Mouse (Mus musculus): Measurements from ENCODE around the gene Trim24.

Gene Trim24

GRCm38 (mm10) chr6:37863961-37864730, 6.5 kb upstream of the Trim24 start:
- in situ Hi-C loops (cut with MboI) = no loop called here

GRCm38 (mm10) chr6:37871137-37871851, 683 bp downstream of the Trim24 start:
- in situ Hi-C loops (cut with MboI) = no loop called here

GRCm38 (mm10) chr6:37872861-37873260, 2.2 kb downstream of the Trim24 start:
- in situ Hi-C loops (cut with MboI) = no loop called here

- in situ Hi-C loops (cut with MboI) = no loop called here
Measured at GRCm38 (mm10) chr6:37873731-37874130, 3.1 kb downstream of the Trim24 start.

GRCm38 (mm10) chr6:37878206-37878605, 7.6 kb downstream of the Trim24 start:
- in situ Hi-C loops (cut with MboI) = no loop called here

GRCm38 (mm10) chr6:37880586-37880985, 10.0 kb downstream of the Trim24 start:
- in situ Hi-C loops (cut with MboI) = no loop called here

- in situ Hi-C loops (cut with MboI) = no loop called here
Measured at GRCm38 (mm10) chr6:37893586-37893985, 23.0 kb downstream of the Trim24 start.

GRCm38 (mm10) chr6:37895646-37896435, 25.2 kb downstream of the Trim24 start:
- in situ Hi-C loops (cut with MboI) = no loop called here

GRCm38 (mm10) chr6:37900221-37900620, 29.6 kb downstream of the Trim24 start:
- in situ Hi-C loops (cut with MboI) = no loop called here

- in situ Hi-C loops (cut with MboI) = no loop called here
Measured at GRCm38 (mm10) chr6:37901791-37902190, 31.2 kb downstream of the Trim24 start.

- in situ Hi-C loops (cut with MboI) = no loop called here
Measured at GRCm38 (mm10) chr6:37903810-37904209, 33.2 kb downstream of the Trim24 start.

GRCm38 (mm10) chr6:37913525-37913924, 42.9 kb downstream of the Trim24 start:
- in situ Hi-C loops (cut with MboI) = no loop called here

- in situ Hi-C loops (cut with MboI) = no loop called here
Measured at GRCm38 (mm10) chr6:37925104-37925503, 54.5 kb downstream of the Trim24 start.

GRCm38 (mm10) chr6:37926751-37927150, 56.1 kb downstream of the Trim24 start:
- in situ Hi-C loops (cut with MboI) = no loop called here

GRCm38 (mm10) chr6:37936498-37936897, 65.9 kb downstream of the Trim24 start:
- in situ Hi-C loops (cut with MboI) = no loop called here

- in situ Hi-C loops (cut with MboI) = no loop called here
Measured at GRCm38 (mm10) chr6:37951306-37951705, 80.7 kb downstream of the Trim24 start.

- in situ Hi-C loops (cut with MboI) = no loop called here
Measured at GRCm38 (mm10) chr6:37967386-37967785, 96.8 kb downstream of the Trim24 start.

- in situ Hi-C loops (cut with MboI) = no loop called here
Measured at GRCm38 (mm10) chr6:38007459-38007858, 136.8 kb downstream of the Trim24 start.

GRCm38 (mm10) chr6:38012829-38013228, 142.2 kb downstream of the Trim24 start:
- in situ Hi-C loops (cut with MboI) = no loop called here
